Mouse (Mus musculus) liver, postnatal 0 days (tissue): ENCODE data around the gene Phldb1.

Source experiments
- CTCF ChIP-seq: sonication (generic); IDR thresholded peaks from 2 replicates; pipeline ENCODE4 v1.5.1; 2016; ENCODE audit warnings: antibody characterized with exemption, low read depth
- EP300 ChIP-seq: IDR thresholded peaks from 2 replicates; pipeline ENCODE4 v1.6.1; 2016; ENCODE audit warnings: antibody characterized with exemption, low read depth, mild to moderate bottlenecking

DNA sequence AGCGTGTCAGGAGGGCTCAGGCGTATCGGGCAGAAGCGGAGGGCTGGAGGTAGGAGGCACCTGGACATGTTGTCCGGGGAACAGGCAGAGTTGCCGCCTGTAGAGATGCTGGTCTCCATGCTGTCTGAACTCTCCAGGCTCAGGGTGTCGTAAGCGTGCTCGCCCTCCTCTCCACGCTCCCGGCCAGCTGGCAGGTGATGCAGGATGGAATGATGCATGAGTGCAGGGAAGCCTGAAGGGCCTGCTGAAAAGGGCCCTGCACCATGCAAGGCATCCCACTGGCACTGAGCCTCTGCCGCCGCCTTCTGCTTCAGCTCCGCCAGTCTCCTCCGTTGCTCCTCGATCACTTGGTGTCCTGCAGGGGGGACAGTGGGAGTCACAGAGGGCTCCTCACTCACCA is 37.1 kb downstream of the Phldb1 start:
- TF ChIP-seq CTCF (no peak), EP300 (no peak)
